Mouse (Mus musculus): Measurements from ENCODE around the gene Egf. TPM values are rescaled to one million over a fixed set of nuclear protein-coding genes. Genes with fewer than 3 reads are reported as not detected.
"Not testable (repeated sequence)": the region's sequence is repeated elsewhere in the genome, so short reads cannot be mapped to it uniquely, and the experiment has no call there.

Egf gene
- 0.47 and 1.2 TPM in 2 replicates for total RNA-seq (2015)
- 0.16 and 0.95 TPM in 2 replicates for total RNA-seq (2017)

DNA sequence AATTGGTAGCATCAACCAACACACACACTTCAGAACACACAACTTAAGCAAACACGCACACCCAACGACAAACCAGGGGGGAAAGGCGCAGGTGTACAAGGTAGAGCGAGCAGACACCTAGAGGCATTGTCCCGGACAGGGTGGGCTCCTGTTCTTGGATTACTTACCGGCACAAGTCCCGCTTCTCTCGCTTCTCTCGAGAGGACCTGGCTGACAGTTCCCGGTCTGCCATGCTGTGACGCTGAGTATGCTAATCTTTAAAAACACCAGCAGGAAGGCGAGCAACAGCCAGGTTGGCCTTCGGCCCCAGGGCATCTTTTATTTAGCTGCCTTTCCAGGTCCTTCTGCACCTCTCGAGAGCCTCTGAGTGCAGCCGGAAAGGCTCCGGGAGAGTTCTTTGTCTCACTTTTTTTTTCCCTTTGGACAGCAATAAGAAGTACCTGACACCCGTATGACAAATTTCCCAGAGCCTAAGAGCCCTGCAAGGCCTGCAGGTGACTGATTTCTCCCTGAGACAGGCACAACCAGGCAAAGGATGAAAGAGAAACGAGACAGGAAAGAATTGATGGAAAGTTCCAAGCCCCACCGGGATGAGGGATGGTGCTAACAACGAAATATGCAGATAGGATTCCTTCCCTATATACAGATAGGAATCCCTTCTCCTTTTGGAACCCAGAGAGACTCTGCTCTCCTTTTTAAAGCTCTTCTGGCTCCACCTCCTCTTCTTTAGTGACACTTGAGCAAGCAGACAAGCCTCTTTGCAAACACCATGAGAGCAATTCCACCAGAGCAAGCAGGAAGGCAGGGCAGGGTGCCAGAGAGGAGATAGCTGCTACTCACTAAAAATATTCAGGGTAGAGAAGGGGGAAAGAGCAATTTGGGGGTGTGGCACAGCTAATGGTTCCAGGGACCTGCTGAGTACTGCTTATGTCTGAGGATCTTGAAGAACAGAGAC is at the start of gene Egf:
Gene Egf (minus strand): TSS at position 667 of the 955 bp plus-strand sequence.
- ATAC-seq (ENCODE audit: poor library complexity, severe bottlenecking) = no peak

DNA sequence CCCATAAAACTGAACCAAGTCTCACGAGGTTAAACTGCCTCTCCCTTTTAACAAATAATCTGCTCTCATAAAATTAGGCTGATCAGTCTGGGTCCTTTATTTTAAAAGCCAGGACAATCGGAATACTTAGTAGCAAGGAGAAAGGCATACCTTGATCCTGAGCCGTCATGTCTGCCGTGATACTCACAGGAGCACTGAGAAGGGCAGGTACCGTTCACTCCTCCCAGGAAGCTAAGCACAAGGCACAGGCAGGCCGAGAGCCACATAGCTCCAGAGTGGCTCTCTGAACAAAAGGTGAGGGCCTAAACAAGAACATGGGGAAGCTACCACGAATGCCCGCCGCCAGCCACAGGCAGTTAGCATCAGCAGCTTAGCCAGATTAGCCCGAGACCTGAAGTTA is 48.6 kb upstream of the Egf start, which contains the start of gene Lrit3:
Gene Lrit3 (minus strand): TSS at position 266 of the 400 bp plus-strand sequence.
- no peak for ATAC-seq (ENCODE audit: poor library complexity, severe bottlenecking)

DNA sequence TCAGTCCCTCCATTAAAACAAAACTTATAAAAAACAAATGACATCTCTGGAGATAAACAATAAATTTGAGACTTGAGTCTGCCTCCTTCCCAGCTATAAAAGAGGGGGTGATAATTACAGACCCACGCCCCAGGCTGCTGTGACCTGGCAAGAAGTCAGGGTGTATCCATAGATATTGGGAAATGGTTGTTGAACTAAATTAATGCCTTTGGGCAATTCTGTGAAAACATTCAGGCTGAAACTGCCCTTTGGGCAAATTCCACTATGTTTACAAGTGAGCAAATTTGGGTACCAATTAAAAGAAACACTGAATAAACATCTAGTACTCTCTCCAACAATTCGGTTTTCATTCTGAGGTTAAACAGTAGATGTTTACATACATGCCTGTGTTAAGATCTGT is 43.9 kb upstream of the Egf start:
- no peak for ATAC-seq (ENCODE audit: poor library complexity, severe bottlenecking)

DNA sequence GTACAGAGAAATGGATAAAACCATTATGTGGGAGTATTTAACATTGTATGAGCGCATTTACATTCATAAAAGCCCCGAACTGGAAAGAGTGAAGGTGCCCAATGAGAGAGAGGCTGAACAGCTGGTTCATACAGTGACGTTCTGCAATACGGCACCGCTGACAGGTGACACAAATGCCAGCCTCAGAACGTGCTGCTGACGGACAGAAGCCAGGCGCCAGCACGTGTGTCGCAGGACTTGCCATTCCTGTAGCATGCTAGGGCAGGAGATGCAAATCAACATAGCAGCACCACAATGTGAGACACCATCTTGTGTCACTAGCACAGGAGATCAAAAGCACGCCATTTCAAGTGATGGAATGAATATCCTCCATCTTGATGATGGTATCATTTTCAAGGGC is 43.4 kb upstream of the Egf start:
- no peak for ATAC-seq (ENCODE audit: poor library complexity, severe bottlenecking)

DNA sequence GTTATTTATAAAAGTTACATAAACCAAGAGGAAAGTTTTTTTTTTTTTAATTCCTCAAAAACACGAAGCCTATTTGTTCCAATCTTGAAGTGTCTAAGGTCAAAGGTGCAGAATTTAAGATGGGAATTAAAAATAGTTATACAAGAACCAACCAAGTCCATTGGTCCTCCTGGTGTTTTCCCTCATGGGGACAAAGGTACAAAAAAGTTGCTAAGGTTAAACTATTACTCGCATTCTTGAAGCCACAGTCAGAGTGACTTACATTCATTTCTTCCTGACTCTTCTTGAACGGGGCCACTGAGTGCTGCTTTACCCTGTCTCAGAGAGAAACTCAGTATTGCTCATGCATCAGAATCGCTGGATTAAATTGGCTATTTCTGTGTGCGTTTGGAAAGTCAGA is 42.2 kb upstream of the Egf start:
- ATAC-seq (ENCODE audit: poor library complexity, severe bottlenecking) = no peak

DNA sequence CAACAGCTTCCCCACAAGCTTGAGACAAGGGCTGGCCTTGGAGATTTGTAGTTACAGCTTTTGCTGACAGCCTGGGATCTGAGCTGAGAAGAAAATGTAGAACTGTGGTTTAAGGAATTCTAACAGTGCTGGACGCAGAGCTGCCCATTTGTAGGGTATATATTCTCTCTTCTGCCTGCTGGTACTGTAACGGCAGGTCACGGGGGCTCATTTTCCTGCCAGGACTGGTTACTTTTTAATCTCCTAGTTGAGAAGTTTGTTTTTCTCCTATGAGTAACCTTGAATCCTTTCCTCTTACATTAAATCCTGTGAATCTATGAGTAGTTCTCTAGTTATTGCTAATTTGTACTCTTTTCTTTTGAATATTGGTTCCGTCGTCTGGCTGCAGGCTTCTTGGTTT is 38.7 kb upstream of the Egf start:
- no peak for ATAC-seq (ENCODE audit: poor library complexity, severe bottlenecking)

DNA sequence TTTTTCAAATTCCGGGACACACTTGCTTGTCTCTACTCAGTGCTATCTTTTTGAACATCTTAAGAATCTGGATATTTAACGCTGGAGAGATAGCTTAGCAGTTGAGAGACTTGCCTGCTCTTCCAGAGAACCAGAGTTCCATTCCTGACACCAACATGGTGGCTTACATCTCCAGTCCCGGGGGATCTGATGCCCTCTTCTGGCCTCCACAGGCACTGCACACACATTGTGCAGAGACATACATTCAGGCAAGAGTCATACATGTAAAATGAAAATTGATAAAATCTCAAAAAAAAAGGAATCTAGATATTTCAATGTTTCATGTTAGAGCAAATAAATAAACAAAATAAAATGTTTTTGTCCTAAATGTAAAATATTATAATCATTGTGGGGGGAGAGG is 27.6 kb upstream of the Egf start:
- no peak for ATAC-seq (ENCODE audit: poor library complexity, severe bottlenecking)

DNA sequence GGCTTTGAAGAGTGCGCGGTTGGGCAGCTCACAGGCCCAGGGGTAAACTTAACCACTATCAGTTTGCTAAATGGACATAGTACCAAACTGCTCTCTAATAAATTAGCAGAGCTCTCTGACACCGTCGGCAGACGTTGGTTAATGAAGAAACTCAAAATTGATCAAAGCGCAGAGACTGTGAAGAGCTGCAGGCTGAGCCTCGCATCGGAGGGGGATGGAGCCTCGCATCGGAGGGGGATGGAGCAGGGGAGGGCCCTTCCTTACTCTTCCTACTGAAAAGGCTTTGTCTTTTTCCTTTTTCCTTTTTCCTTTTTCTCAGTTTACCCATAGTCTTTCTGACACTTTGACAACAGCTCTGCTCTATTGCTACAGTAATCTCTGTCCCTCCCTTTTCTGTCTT is 26.3 kb upstream of the Egf start:
- ATAC-seq (ENCODE audit: poor library complexity, severe bottlenecking) = no peak

DNA sequence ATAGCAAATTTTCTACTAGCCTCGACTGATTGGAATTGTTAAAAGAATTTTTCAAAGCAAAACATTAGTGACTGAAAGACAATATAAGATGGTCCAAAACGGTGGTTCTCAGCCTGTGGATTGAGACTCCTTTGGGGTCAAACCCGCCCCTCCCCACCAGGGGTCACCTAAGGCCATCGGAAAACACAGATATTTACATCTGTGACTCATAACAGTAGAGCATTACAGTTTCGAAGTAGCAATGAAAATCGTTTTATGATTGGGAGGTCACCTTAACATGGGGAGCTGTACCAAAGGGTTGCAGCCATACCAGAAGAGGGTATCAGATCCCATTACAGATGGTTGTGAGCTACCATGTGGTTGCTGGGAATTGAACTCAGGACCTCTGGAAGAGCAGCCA is 16.1 kb upstream of the Egf start:
- no peak for ATAC-seq (ENCODE audit: poor library complexity, severe bottlenecking)

DNA sequence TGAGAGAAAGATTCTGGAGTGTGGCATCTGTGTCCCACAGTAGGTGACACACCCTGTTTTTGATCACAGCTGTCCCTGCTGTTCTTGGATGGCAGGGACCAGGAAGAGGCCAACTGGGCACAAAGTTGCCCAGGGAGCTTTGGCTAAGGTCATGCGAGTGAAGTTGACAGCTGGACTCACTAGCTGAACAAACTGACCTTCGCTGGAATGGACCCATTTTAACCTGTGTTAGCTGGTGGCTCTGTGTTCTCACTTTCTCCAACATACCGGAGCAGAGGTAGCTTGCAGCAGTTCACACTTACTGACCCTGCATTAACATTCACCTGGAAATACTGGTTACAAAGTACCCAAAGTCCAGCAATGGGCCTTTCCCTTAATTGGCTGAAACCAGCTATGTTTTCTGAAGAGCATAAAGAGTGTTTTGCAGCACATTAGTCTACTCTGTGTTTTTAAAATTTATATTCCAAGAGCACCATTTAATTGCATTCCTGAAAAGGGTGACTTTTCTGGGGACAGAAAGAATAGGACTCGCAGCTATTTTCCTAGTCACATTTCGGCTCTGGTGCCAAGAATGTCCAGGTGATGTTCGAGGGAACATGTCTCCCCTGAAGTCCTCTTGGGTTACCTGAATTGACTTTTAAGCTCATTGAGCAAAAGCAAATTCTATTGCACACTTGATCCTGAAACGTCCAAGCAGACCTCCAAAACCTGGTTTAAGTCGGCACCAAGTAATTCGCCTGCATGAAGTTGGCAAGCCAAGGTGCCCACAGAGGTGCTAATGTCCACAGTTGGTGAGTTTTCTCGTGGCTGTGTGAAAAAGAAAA is 12.1 kb upstream of the Egf start:
- no peak for ATAC-seq (ENCODE audit: poor library complexity, severe bottlenecking)

DNA sequence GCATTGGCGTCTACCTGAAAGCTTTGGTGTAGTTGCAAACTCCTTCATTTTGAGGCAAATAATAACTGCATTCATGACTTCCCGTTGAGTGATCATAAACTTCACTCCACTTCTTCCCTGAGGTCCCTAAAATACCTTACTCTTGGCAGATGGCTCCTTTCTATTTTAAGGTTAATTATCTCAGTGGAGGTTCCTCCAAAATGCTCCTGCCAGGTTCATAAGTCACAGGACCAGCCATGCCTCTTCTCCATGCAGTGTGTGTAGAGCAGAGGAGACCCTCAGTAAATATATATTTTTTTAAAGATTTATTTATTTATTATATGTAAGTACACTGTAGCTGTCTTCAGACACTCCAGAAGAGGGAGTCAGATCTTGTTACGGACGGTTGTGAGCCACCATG is 11.0 kb upstream of the Egf start:
- no peak for ATAC-seq (ENCODE audit: poor library complexity, severe bottlenecking)

DNA sequence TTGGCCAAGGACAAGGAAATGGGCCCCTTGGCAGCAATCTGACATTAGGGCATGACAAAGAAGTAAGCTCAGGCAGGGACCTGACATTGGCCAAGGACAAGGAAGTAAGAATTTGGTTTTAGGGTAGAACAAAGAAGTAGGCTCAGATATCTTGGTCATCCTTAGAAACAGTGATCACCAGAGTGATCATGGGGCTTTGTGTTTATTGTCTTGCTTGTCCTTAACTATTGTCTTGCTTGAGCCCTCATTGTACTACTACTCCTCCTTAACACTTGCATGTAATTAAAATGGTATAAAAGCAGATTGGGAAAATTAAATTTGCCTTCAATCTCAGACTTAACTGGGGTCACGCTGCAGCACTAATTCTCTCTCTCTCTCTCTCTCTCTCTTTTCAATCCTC is 2.5 kb upstream of the Egf start:
- not testable (repeated sequence) for ATAC-seq (ENCODE audit: poor library complexity, severe bottlenecking)

DNA sequence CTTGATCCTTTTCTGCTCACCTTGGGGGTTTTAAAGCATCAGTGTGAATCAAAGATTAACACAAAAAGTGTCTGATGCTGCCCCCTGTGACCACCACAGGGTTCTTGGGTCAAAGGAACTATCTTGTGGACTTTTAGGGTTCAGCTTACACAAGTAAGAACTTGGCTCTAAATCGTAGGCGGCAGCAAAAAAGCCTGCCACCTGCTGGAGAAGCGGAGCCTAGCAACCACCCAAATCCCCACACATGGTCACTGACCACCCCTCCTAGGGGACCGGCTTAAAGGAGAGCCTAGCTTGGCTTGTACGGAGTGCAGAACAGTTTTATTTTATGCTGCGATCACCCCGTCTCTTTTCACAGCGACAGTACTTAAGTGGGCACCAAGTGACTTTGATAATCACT is 10.3 kb downstream of the Egf start:
- peak; percentile 63 for ATAC-seq (ENCODE audit: poor library complexity, severe bottlenecking)

DNA sequence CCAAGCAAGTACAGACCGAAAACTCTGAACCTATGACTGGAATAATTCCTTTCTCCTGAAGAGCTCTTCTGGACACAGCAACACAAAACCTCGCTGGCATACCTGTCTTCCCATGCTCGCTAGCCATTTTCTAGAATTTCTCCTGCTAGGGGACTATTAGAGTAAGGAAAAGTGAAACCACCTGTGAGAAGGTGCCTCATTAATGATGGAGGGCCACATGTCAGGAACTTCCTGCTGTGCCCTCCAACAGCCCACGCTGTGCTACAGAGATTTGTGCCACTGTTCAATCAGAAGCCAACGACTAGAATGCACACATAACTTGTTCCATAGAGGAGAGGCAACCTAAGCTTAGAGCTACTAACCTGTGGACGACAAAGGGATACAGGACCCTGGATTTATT is 12.3 kb downstream of the Egf start:
- no peak for ATAC-seq (ENCODE audit: poor library complexity, severe bottlenecking)

DNA sequence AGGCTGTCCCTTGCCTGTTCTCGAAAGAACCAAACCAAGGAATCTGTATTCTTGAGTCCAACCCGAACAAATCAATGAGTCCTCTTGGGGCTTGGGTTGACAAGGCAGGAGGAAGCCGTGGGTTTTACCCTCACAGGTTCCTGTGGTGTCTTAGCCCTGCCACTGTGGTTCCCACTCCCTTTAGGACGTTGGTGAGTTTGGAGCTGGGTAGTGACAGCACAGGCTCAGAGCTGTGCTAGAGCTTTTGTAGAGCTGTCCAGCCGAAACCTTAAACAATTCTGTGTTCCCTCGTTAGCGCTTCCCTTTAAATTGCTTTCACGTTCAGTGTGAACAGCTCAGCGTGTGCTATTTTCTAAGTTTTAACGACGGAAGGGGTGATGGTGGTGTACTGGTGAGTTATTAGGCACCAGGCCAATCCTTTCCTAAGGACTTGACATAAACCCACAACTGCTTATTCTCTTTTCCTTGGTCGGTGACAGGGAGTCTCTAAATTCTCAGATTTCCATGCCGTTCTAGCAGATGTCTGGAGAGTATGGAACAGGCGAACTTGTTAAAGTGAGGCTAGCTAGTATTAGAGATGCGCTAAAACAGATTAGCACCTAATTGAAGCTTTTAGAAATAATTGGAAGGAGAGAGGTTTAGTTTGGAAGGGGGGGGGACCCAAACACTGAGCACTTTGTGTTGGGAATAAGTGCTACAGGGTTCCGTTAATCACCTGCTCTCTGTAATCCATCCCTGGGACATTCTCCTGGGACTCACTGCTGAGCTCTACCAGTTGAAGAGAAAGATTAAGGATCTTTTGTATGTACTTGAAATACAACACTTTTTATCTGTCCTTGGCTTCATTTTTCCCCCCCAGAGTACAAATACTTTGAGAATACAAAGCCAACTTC is 16.6 kb downstream of the Egf start:
- ATAC-seq (ENCODE audit: poor library complexity, severe bottlenecking) = no peak

DNA sequence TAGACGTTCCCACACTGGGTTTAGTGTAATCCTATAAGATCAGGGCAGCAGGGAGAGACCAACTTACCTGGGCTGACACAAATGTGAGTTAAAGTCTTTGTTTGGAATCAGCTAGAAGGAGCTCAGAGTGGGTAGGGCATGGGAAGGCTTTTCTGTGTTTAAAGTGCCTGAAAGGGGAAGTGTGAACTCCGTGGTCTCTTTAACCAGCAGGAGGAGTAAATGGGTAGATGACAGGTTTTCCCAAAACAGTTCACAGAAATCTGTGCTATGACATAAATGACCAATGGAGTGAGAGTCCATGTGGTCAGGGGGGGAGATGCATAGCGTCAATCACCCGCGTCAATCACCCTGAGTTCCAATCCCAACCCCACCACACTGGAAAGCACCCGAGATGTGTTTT is 23.5 kb downstream of the Egf start:
- peak; percentile 49 for ATAC-seq (ENCODE audit: poor library complexity, severe bottlenecking)

DNA sequence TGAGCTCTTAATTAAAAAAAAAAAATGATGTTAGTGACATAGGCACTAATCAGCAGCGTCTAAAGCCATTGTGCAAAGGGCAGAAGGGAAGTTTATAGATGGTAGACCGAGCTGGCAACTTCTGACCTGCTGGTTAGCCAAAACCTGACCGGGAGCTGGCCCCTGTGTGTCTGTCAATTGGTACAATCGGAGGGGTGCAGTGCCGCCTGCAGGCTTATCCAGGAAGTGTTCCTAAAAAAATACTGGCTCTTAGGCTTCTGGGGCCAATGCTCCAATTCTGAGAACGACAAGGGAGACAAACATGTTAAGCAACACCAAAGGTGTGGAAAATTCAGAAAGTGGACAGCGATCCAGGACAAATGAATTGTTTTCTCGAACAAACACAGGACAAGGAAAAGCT is 24.7 kb downstream of the Egf start:
- peak; percentile 79 for ATAC-seq (ENCODE audit: poor library complexity, severe bottlenecking)

DNA sequence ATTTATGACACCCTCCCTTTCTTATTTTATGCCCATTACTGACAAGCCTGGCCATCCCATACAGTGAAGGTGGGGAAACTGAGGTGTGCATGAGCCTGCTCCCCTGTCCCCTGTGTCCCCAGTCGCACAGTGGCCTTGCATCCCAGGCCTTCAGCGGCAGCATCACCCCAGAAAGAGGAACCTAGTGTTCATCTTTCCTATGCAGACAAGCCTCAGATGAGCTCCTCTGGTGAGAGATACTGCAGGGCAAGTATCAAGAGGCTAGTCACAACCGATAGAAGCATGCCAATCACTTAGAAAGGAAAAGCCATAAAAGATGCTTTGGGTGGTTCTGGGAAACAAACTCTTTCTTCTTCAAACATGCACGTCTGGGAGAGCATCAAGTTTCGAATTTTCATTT is 25.2 kb downstream of the Egf start:
- no peak for ATAC-seq (ENCODE audit: poor library complexity, severe bottlenecking)

DNA sequence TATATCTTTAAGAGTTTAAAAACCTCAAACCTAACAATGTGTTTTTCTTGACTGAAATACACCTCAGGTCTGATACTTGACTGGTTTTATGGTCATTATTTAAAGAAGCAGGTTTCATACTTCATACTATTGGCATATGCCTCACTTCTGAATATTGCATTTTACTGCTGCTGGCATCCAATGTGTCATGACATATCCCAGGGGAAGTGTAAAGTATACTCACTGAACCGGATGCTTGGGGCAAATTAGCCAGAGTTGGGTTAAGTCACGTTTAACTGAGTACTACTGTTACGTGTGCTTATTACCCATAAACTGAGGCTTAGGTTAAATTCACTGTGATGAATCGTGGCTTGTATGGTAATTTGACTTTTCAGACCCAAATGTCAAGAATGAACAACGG is 29.5 kb downstream of the Egf start:
- ATAC-seq (ENCODE audit: poor library complexity, severe bottlenecking) = no peak

DNA sequence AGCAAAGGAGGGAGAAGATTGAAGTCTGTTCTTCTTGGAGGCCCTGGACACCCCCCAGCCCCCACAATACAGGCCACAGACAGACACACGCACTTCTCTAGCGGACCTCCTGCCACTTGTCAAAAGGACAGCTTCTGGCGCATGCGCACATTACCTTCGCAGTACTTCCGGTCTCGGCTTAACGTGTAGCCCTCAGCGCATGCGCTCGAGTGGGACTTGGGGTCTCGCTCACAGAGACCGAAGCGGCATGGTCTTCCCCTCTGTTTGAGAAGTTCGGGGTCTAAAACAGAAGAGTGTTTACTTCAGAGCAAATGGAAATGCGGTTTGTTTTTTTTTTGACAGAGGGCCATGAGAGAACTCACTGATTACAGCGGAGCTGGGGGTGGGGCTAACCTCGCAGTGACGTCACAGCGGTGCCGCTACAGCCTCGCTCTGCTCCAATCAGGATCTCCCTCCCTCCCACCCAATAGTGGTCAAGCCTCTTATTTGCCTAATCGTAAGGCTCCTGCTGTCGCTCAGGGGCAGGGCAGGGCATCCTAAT is 30.1 kb downstream of the Egf start:
- ATAC-seq (ENCODE audit: poor library complexity, severe bottlenecking) = peak; percentile 96

DNA sequence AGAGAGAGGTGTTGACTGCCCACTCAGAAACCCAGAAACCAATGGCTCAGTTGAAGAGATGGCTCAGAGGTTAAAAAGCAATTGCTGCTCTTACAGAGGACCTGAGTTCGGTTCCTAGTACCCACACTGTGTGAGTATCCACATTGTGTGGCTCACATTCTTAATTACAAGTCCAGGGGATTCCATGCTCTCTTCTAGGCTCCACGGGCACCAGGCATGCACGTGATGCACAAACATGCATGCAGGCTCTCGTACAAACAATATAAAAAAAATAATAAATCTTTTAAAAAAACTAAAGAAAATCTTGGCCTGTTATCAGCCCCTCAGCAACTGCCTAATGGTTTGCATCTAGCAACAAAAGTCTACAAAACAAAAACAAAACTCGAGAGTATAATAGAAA is 30.6 kb downstream of the Egf start:
- ATAC-seq (ENCODE audit: poor library complexity, severe bottlenecking) = no peak

Data from megakaryocyte, adult 5-6 weeks (primary cell).